Mouse (Mus musculus) lung, adult 2 months (tissue): ENCODE data around the gene Cd300lf.

Experiments used
- CTCF ChIP-seq: fragments of 200-500 bp; IDR thresholded peaks from 2 replicates; pipeline ENCODE4 v1.5.1; 2011; ENCODE audit warnings: mild to moderate bottlenecking, low read length, control low read depth; ENCODE audit not compliant: insufficient read depth
- POLR2A ChIP-seq: fragments of 200-500 bp; IDR thresholded peaks from 2 replicates; pipeline ENCODE4 v1.6.1; 2011; ENCODE audit warnings: low read depth, mild to moderate bottlenecking, control low read depth, low read length, borderline replicate concordance; ENCODE audit errors: extremely low read depth

DNA sequence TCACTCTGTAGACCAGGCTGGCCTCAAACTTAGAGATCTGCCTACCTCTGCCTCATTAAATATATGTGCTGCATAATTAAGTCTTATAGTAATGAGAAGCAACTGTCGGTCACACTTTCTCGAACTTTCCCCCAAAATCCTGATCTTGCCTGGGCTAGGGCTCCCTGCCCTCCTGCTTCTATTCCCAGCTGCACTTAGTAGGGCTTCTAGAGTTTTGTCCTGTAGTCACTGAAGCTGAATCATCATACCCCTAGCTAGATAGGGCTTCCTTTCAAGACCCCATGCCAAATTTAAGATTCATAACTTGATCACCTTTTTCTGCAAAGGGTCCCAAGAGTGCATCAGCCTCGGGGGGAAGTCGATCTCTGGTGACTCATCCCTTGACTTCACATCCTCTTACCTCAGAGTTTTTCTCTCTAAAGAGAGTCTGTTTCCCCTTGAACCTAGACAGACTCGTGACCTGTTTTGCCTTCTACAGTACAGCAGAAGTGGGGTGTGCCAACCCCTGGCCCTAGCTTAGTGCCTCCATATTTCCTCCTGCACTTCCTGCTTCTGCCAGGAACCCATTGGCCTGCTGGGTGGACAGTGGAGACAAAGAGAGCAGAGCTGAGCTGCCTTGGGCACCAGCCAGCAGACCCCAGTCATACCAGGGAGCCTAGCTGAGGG is 4.9 kb upstream of the Cd300lf start:
- TF ChIP-seq CTCF: no peak
- no peak for TF ChIP-seq POLR2A
